Mouse (Mus musculus): ENCODE results near the gene Shank2. TPM values are rescaled to one million over a fixed set of nuclear protein-coding genes. Genes with fewer than 3 reads are reported as not detected.

Gene Shank2
- polyA plus RNA-seq, 1 experiment from 2014 or later = 1.0 TPM

DNA sequence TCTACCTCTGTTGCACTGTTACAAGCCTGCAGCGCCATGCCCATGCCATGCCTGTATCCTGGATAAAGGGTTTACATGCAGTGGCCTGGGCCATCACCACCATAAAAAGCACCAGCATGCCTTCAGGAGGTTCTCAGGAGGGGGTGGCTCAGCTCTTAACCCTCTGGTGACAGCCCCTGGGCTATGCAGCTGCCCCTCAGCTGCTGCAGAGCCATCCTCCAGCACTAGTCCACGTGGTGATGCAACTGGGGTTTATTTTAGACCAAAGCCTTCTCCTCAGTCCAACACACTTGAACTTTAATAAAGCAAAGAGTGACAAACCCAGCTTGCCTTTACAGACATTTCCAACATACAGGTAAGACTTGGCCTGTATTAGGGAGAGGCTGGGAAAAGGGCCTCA is 373.8 kb downstream of the Shank2 start:
- no peak overlapping the region for H3K4me2 ChIP-seq
- H3K9me3 ChIP-seq (ENCODE audit: control insufficient read depth, low read length) = no peaks in the 10 kb centered on the region
- ATAC-seq (replicated peaks; ENCODE audit: low FRiP score) (no peak), DNase-seq (ENCODE audit: low spot score) (no peak)
- H3K4me1 ChIP-seq (replicated peaks; ENCODE audit: control insufficient read depth, insufficient read depth, low read length) = no peaks in the 10 kb centered on the region
- H3K4me3 ChIP-seq (ENCODE audit: low read depth, low read length) = no peak overlapping the region
- WGBS = 73% methylated on average over 2 of the region's 2 CpGs
- no peaks in the 10 kb centered on the region for H3K27me3 ChIP-seq (replicated peaks; ENCODE audit: control insufficient read depth, insufficient read depth, low read length)
- no peak overlapping the region for H3K27ac ChIP-seq (ENCODE audit: low read depth, low read length)
- H3K36me3 ChIP-seq (ENCODE audit: control insufficient read depth, insufficient read depth, low read length) = no peaks in the 10 kb centered on the region
- no peak overlapping the region for H3K9ac ChIP-seq (ENCODE audit: low read depth, low read length)

DNA sequence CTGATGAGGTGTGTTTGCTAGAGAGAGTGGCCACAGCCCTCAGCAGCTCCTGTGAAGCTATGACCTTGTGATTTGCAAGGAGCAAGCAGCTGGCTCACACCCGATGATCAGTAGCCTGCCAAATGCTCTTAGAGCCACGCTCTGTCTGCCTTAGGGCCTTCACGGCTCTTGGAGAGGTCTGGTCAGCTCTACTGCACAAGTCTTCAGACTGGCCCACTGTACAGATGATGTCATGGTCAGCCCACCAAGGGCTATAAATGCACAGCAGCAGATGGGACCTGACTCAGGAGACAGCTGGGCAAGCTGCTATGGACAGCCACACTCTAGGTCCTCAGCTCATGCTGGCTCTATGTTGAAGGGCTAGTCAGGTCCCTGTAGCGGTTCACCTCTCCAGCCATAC is 376.5 kb downstream of the Shank2 start:
- Histone ChIP-seq H3K9me3 (ENCODE audit: control insufficient read depth, low read length) (no peaks in the 10 kb centered on the region), H3K4me1 (replicated peaks; ENCODE audit: control insufficient read depth, insufficient read depth, low read length) (no peaks in the 10 kb centered on the region), H3K36me3 (ENCODE audit: control insufficient read depth, insufficient read depth, low read length) (no peaks in the 10 kb centered on the region), H3K4me3 (ENCODE audit: low read depth, low read length) (no peak overlapping the region), H3K9ac (ENCODE audit: low read depth, low read length) (no peak overlapping the region), H3K27me3 (replicated peaks; ENCODE audit: control insufficient read depth, insufficient read depth, low read length) (no peaks in the 10 kb centered on the region), H3K4me2 (no peak overlapping the region), H3K27ac (ENCODE audit: low read depth, low read length) (no peak overlapping the region)
- ATAC-seq (replicated peaks; ENCODE audit: low FRiP score) (no peak), DNase-seq (ENCODE audit: low spot score) (no peak)
- WGBS = 58% methylated on average over 4 of the region's 4 CpGs

DNA sequence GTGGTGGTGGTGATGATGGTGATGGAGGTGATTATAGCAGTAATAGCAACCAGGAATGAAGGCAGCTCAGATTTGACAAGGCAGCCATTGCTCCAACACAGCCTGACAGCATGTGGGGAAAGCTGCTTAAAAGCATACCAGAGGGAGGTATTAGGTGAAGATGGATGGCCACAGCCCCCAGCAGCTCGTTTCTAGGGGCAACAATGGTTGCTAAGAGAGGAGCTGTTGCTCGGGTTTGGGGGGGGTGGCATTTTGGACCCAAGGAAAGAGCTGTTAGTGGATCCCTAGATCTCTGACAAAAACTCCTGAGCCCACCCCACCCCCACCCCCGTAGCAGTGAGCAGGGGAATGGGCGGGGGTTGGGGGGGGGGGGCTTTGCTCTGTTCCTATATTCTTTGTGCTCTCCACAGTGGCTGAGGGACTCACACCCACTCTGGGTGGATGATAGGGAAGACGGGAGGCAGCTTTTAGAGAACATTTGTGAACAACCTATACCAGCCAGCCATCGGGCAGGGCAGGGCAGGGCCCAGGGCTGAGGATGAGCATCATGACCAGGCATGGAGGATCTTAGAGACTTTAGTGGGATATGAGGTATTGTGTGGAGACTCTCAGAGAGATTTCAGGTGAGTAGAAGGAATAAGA is 377.6 kb downstream of the Shank2 start:
- H3K36me3 ChIP-seq (ENCODE audit: control insufficient read depth, insufficient read depth, low read length) = no peaks in the 10 kb centered on the region
- no peaks in the 10 kb centered on the region for H3K9me3 ChIP-seq (ENCODE audit: control insufficient read depth, low read length)
- H3K9ac ChIP-seq (ENCODE audit: low read depth, low read length) = no peak overlapping the region
- H3K4me2 ChIP-seq = no peak overlapping the region
- no peak for DNase-seq (ENCODE audit: low spot score)
- H3K27me3 ChIP-seq (replicated peaks; ENCODE audit: control insufficient read depth, insufficient read depth, low read length) = no peaks in the 10 kb centered on the region
- H3K4me3 ChIP-seq (ENCODE audit: low read depth, low read length) = no peak overlapping the region
- 51% methylated on average over 6 of the region's 6 CpGs for WGBS
- no peak for ATAC-seq (replicated peaks; ENCODE audit: low FRiP score)
- no peak overlapping the region for H3K27ac ChIP-seq (ENCODE audit: low read depth, low read length)
- H3K4me1 ChIP-seq (replicated peaks; ENCODE audit: control insufficient read depth, insufficient read depth, low read length) = no peaks in the 10 kb centered on the region

DNA sequence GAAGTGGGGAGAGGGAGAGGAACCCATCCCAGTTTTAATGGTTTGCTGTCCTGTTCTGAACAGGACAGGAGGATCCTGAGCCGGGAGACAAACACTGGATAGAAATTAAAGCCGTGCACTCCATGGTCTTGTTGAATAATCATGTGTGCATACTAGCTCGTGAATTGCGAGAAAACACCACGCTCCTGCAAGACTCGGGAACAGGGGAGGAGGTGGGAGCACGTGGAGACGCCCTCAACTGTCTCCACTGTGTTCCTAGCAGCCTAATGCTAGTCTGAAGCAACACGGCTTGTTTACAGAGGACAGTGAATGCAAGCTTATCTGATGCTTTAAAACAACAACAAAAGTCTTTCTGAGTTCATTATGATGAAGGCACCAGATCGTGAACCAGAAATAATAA is 379.9 kb downstream of the Shank2 start:
- no peak overlapping the region for H3K4me2 ChIP-seq
- H3K36me3 ChIP-seq (ENCODE audit: control insufficient read depth, insufficient read depth, low read length) = no peaks in the 10 kb centered on the region
- no peaks in the 10 kb centered on the region for H3K9me3 ChIP-seq (ENCODE audit: control insufficient read depth, low read length)
- no peaks in the 10 kb centered on the region for H3K4me1 ChIP-seq (replicated peaks; ENCODE audit: control insufficient read depth, insufficient read depth, low read length)
- DNase-seq (ENCODE audit: low spot score) (no peak), ATAC-seq (replicated peaks; ENCODE audit: low FRiP score) (no peak)
- H3K27ac ChIP-seq (ENCODE audit: low read depth, low read length) = no peak overlapping the region
- H3K27me3 ChIP-seq (replicated peaks; ENCODE audit: control insufficient read depth, insufficient read depth, low read length) = no peaks in the 10 kb centered on the region
- H3K4me3 ChIP-seq (ENCODE audit: low read depth, low read length) = no peak overlapping the region
- 70% methylated on average over 10 of the region's 10 CpGs for WGBS
- no peak overlapping the region for H3K9ac ChIP-seq (ENCODE audit: low read depth, low read length)

DNA sequence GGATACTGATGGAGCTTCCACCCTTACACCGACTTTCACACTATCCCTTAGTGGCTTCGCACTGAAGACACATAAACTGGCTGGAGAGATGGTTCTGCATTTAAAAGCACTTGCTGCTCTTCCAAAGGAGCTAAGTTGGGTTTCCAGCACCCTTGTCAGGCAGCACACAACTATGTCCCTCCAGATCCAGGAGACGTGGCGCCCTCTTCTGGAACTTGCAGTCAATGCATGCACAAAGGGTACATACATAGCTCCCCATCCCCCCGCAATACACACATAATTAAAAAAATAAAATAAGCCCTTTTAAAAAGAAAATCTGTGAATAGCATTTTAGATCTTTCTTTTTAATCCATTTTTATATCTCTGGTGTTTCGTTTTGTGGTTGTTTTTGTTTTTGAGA is 385.8 kb downstream of the Shank2 start:
- Histone ChIP-seq H3K4me1 (replicated peaks; ENCODE audit: control insufficient read depth, insufficient read depth, low read length) (no peaks in the 10 kb centered on the region), H3K27me3 (replicated peaks; ENCODE audit: control insufficient read depth, insufficient read depth, low read length) (no peaks in the 10 kb centered on the region), H3K27ac (ENCODE audit: low read depth, low read length) (no peak overlapping the region), H3K4me2 (no peak overlapping the region), H3K9me3 (ENCODE audit: control insufficient read depth, low read length) (no peaks in the 10 kb centered on the region), H3K36me3 (ENCODE audit: control insufficient read depth, insufficient read depth, low read length) (no peaks in the 10 kb centered on the region), H3K4me3 (ENCODE audit: low read depth, low read length) (no peak overlapping the region), H3K9ac (ENCODE audit: low read depth, low read length) (no peak overlapping the region)
- no peak for ATAC-seq (replicated peaks; ENCODE audit: low FRiP score)
- DNase-seq (ENCODE audit: low spot score) = no peak
- WGBS = 78% methylated on average over 6 of the region's 6 CpGs

DNA sequence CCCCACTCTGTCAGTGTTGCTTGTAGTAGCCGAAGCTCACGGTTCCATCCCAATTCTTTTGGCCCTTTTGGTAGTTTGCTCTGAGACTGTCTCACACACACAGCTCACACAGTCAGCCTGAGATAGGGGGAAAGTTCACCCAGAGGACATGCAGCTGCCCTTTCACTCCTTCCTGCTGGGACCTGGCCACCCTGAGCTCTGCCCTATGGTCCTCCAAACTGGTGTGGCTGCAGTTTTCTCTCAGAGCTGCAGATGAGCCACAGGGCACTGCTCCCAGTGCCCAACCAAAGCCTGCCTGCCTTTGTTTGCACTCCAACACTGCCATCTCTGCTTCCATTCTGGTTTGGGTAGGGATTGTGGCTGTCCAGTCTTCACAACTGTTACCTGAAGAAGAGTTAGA is 388.0 kb downstream of the Shank2 start:
- DNase-seq (ENCODE audit: low spot score) = no peak
- Histone ChIP-seq H3K4me2 (no peak overlapping the region), H3K4me3 (ENCODE audit: low read depth, low read length) (no peak overlapping the region), H3K9ac (ENCODE audit: low read depth, low read length) (no peak overlapping the region), H3K4me1 (replicated peaks; ENCODE audit: control insufficient read depth, insufficient read depth, low read length) (no peaks in the 10 kb centered on the region), H3K36me3 (ENCODE audit: control insufficient read depth, insufficient read depth, low read length) (no peaks in the 10 kb centered on the region), H3K27ac (ENCODE audit: low read depth, low read length) (no peak overlapping the region), H3K27me3 (replicated peaks; ENCODE audit: control insufficient read depth, insufficient read depth, low read length) (no peaks in the 10 kb centered on the region), H3K9me3 (ENCODE audit: control insufficient read depth, low read length) (no peaks in the 10 kb centered on the region)
- ATAC-seq (replicated peaks; ENCODE audit: low FRiP score) = no peak
- 77% methylated on average over 2 of the region's 2 CpGs for WGBS

DNA sequence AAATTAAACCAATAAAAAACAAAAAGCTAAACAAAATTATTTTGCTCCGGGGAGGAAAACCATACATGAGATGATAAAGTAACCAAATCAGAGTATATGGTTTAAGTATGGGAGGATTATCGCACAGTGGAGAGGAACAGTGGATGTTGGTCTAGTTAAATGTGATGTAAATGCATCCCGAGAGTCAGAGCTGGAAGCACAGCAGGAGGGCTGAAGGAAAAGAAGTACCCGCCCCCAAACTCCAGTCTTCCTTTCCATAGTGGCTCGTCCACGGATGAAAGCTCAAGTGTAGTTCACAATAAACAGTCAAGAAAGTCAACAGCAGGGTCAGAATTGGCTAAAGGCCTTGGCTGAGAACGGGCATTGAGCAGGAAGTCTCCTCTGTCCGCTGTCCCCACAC is 388.9 kb downstream of the Shank2 start:
- no peak for ATAC-seq (replicated peaks; ENCODE audit: low FRiP score)
- H3K4me2 ChIP-seq = no peak overlapping the region

DNA sequence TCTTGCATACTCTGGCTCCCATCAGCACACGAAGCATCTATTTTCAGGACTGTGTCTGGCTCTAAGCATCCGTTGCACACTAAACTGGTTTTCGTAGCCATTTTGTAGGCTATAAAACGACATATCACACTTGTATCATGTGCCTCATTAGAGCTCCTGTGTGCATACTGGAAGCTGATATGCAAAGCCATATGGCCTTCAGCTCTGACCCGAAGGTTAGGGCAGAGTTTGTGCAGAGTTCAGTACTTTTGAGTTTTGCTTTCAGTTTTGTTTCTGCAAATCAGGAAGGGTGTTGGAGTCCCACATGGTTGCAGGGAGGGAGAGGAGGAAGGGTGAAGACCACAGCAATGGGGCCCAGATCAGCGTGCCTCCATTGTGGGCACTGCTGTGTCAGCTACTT is 390.0 kb downstream of the Shank2 start:
- no peaks in the 10 kb centered on the region for H3K9me3 ChIP-seq (ENCODE audit: control insufficient read depth, low read length)
- no peak overlapping the region for H3K27ac ChIP-seq (ENCODE audit: low read depth, low read length)
- no peak overlapping the region for H3K9ac ChIP-seq (ENCODE audit: low read depth, low read length)
- H3K36me3 ChIP-seq (ENCODE audit: control insufficient read depth, insufficient read depth, low read length) = no peaks in the 10 kb centered on the region
- ATAC-seq (replicated peaks; ENCODE audit: low FRiP score) (no peak), DNase-seq (ENCODE audit: low spot score) (no peak)
- no peak overlapping the region for H3K4me2 ChIP-seq
- H3K4me1 ChIP-seq (replicated peaks; ENCODE audit: control insufficient read depth, insufficient read depth, low read length) = no peaks in the 10 kb centered on the region
- no peaks in the 10 kb centered on the region for H3K27me3 ChIP-seq (replicated peaks; ENCODE audit: control insufficient read depth, insufficient read depth, low read length)
- 74% methylated on average over 6 of the region's 6 CpGs for WGBS
- no peak overlapping the region for H3K4me3 ChIP-seq (ENCODE audit: low read depth, low read length)

More for the DNA sequence above, 388.9 kb downstream of the Shank2 start:
- Histone ChIP-seq H3K9ac (ENCODE audit: low read depth, low read length) (no peak overlapping the region), H3K27ac (ENCODE audit: low read depth, low read length) (no peak overlapping the region), H3K9me3 (ENCODE audit: control insufficient read depth, low read length) (no peaks in the 10 kb centered on the region), H3K27me3 (replicated peaks; ENCODE audit: control insufficient read depth, insufficient read depth, low read length) (no peaks in the 10 kb centered on the region), H3K36me3 (ENCODE audit: control insufficient read depth, insufficient read depth, low read length) (no peaks in the 10 kb centered on the region), H3K4me3 (ENCODE audit: low read depth, low read length) (no peak overlapping the region), H3K4me1 (replicated peaks; ENCODE audit: control insufficient read depth, insufficient read depth, low read length) (no peaks in the 10 kb centered on the region)
- DNase-seq (ENCODE audit: low spot score) = no peak
- WGBS = 71% methylated on average over 8 of the region's 8 CpGs

DNA sequence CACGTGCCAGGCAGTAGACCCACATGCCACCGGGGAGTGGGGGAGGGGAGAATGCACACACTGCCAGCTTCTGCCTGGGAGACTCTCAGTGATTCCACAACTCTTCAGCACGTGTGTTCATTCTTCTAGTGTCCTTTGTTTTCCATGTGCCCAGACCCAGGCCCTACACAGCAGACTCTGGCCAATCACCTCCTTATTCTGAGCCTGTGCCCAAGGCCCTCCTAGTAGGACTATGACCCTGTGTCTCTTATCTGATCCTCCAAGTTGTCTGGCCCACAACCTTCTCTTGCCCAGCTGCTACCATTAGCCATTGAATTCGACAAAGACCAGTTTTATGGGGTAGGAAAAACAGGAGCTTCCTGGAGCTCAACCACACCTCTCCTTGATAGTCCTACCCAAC is 400.8 kb downstream of the Shank2 start:
- no peak overlapping the region for H3K9ac ChIP-seq (ENCODE audit: low read depth, low read length)
- H3K4me2 ChIP-seq = no peak overlapping the region
- H3K27ac ChIP-seq (ENCODE audit: low read depth, low read length) = no peak overlapping the region
- 0 out of 2 replicates have a peak, but pooled peaks cover 5% of the 10 kb centered on the region for H3K27me3 ChIP-seq (replicated peaks; ENCODE audit: control insufficient read depth, insufficient read depth, low read length)
- H3K36me3 ChIP-seq (ENCODE audit: control insufficient read depth, insufficient read depth, low read length) = no peaks in the 10 kb centered on the region
- DNase-seq (ENCODE audit: low spot score) (no peak), ATAC-seq (replicated peaks; ENCODE audit: low FRiP score) (no peak)
- H3K9me3 ChIP-seq (ENCODE audit: control insufficient read depth, low read length) = no peaks in the 10 kb centered on the region
- WGBS = 61% methylated on average over 4 of the region's 4 CpGs
- H3K4me3 ChIP-seq (ENCODE audit: low read depth, low read length) = no peak overlapping the region
- H3K4me1 ChIP-seq (replicated peaks; ENCODE audit: control insufficient read depth, insufficient read depth, low read length) = no peaks in the 10 kb centered on the region
